Mouse (Mus musculus): ENCODE measurements around the gene Clasp2.

Gene Clasp2

GRCm38 (mm10) chr9:113935638-113936037, 194.4 kb downstream of the Clasp2 start:
- no peak for DNase-seq

GRCm38 (mm10) chr9:113939063-113939850, 198.0 kb downstream of the Clasp2 start:
- DNase-seq, result peak; percentile 21

- DNase-seq, result no peak
Observed at GRCm38 (mm10) chr9:113941103-113941805, 200.0 kb downstream of the Clasp2 start.

GRCm38 (mm10) chr9:113943372-113943771, 202.1 kb downstream of the Clasp2 start:
- no peak for DNase-seq

GRCm38 (mm10) chr9:113947216-113947615, 205.9 kb downstream of the Clasp2 start:
- no peak for DNase-seq

- DNase-seq, result no peak
Observed at GRCm38 (mm10) chr9:113957777-113958176, 216.5 kb downstream of the Clasp2 start.

GRCm38 (mm10) chr9:113963718-113964117, 222.4 kb downstream of the Clasp2 start:
- no peak for DNase-seq

- DNase-seq, result no peak
Observed at GRCm38 (mm10) chr9:113964415-113964814, 223.1 kb downstream of the Clasp2 start.

- no peak for DNase-seq
Observed at GRCm38 (mm10) chr9:113966838-113967237, 225.6 kb downstream of the Clasp2 start.

GRCm38 (mm10) chr9:113968967-113969366, 227.7 kb downstream of the Clasp2 start:
- DNase-seq, result no peak

All from cerebellum, adult 11 months (tissue).